ENCODE assay signal across 9 mouse cellular contexts in genomic region chr7:99565325-99565881, GRCm38 (mm10). TPM values are rescaled to one million over a fixed set of nuclear protein-coding genes. Genes with fewer than 3 reads are reported as not detected.
A peak's percentile ranks its signal among the peaks of the same experiment; 100 is the strongest.
DNase-seq lines count a peak whose midpoint lies in the region; ATAC-seq and TF ChIP-seq lines count a peak whose summit lies in the region.
"Had no signal": no experiment of that assay in that cellular context is flagged by ENCODE, and none has a peak within 500 bp of the region (broad histone marks: within the 10 kb centered on the region; RNA-seq: fewer than 3 reads in every experiment).

No protein-coding gene starts in this region.

- no peak overlapping the region for H3K4me3 ChIP-seq in neural tube, embryonic 11.5 days (ENCODE audit: low read depth, low read length)
- H3K4me3 ChIP-seq in forebrain, postnatal 0 days (ENCODE audit: low read depth, low read length), result no peak overlapping the region
- no peak overlapping the region for H3K4me3 ChIP-seq in limb, embryonic 10.5 days
- H3K4me3 ChIP-seq: erythroblast, embryonic 14.5 days; limb, embryonic 15.5 days had no signal

- peaks cover 21% of the 10 kb centered on the region for H3K4me1 ChIP-seq in neural tube, embryonic 11.5 days (ENCODE audit: control insufficient read depth, insufficient read depth, low read length)
- H3K4me1 ChIP-seq in forebrain, postnatal 0 days (ENCODE audit: insufficient read depth), result peaks cover 14% of the 10 kb centered on the region; the same call in 1 of the 2 replicates
- peaks cover 42% of the 10 kb centered on the region for H3K4me1 ChIP-seq in limb, embryonic 10.5 days

- no peaks in the 10 kb centered on the region for H3K27me3 ChIP-seq in neural tube, embryonic 11.5 days (ENCODE audit: control insufficient read depth, insufficient read depth, low read length)
- H3K27me3 ChIP-seq in forebrain, postnatal 0 days (ENCODE audit: insufficient read depth, low read length), result no peaks in the 10 kb centered on the region
- H3K27me3 ChIP-seq in limb, embryonic 10.5 days (ENCODE audit: low read depth, poor library complexity, severe bottlenecking), result no peaks in the 10 kb centered on the region
- H3K27me3 ChIP-seq: limb, embryonic 15.5 days had no signal

- H3K36me3 ChIP-seq in neural tube, embryonic 11.5 days (ENCODE audit: control insufficient read depth, insufficient read depth, low read length), result no peaks in the 10 kb centered on the region
- H3K36me3 ChIP-seq in forebrain, postnatal 0 days (ENCODE audit: insufficient read depth), result no peaks in the 10 kb centered on the region
- H3K36me3 ChIP-seq in limb, embryonic 10.5 days, result no peaks in the 10 kb centered on the region
- H3K36me3 ChIP-seq: limb, embryonic 15.5 days had no signal

- WGBS in neural tube, embryonic 11.5 days, result 52% methylated on average over 8 of the region's 8 CpGs
- WGBS in forebrain, postnatal 0 days, result 33% methylated on average over 8 of the region's 8 CpGs
- 61% methylated on average over 8 of the region's 8 CpGs for WGBS in limb, embryonic 10.5 days

- DNase-seq in neural tube, embryonic 11.5 days (ENCODE audit: low spot score), result no peak
- no peak for DNase-seq in neural tube, embryonic 10.5 days (ENCODE audit: extremely low spot score, low spot score)
- no peak for DNase-seq in forebrain, postnatal 0 days
- no peak for DNase-seq in limb, embryonic 10.5 days (ENCODE audit: low spot score)
- no peak for DNase-seq in ovary, postnatal 36 days (ENCODE audit: low spot score)
- no peak for DNase-seq in T-cell, adult 2 months (ENCODE audit: low spot score)

- 0 out of 2 replicates have a peak overlapping the region, but pooled peaks have one; percentile 60 for H3K27ac ChIP-seq in neural tube, embryonic 11.5 days (ENCODE audit: low read depth, low read length)
- H3K27ac ChIP-seq in forebrain, postnatal 0 days (ENCODE audit: low read depth, low read length), result peak overlapping the region; percentile 29; the same call in 1 of the 2 replicates
- H3K27ac ChIP-seq in limb, embryonic 10.5 days, result peak overlapping the region; percentile 43; the same call in 1 of the 2 replicates
- H3K27ac ChIP-seq: limb, embryonic 15.5 days had no signal

- no peak for ATAC-seq in neural tube, embryonic 11.5 days (ENCODE audit: insufficient read depth, low FRiP score, low TSS enrichment)
- peak; percentile 58; the same call in 1 of the 2 replicates for ATAC-seq in forebrain, postnatal 0 days
- no peak for ATAC-seq in activated CD4-positive, CD25-positive, alpha-beta regulatory T cell, adult 4 months

- H3K9me3 ChIP-seq in neural tube, embryonic 11.5 days (ENCODE audit: control insufficient read depth, low read length), result no peaks in the 10 kb centered on the region; the same call in 1 of the 2 replicates
- no peaks in the 10 kb centered on the region for H3K9me3 ChIP-seq in forebrain, postnatal 0 days (ENCODE audit: low read length)
- H3K9me3 ChIP-seq in limb, embryonic 10.5 days (replicated peaks), result no peaks in the 10 kb centered on the region
- H3K9me3 ChIP-seq: limb, embryonic 15.5 days had no signal

- no peak overlapping the region for H3K4me2 ChIP-seq in neural tube, embryonic 11.5 days (ENCODE audit: low read depth)
- no peak overlapping the region for H3K4me2 ChIP-seq in forebrain, postnatal 0 days (ENCODE audit: low read depth)
- H3K4me2 ChIP-seq: limb, embryonic 15.5 days had no signal

- TF ChIP-seq CTCF in forebrain, postnatal 0 days (IDR thresholded peaks at IDR 0.05; ENCODE audit: low read depth), result no peak

- H3K9ac ChIP-seq in neural tube, embryonic 11.5 days (ENCODE audit: low read length), result peak overlapping the region; percentile 3
- H3K9ac ChIP-seq in forebrain, postnatal 0 days, result no peak overlapping the region
- H3K9ac ChIP-seq: limb, embryonic 15.5 days had no signal

RNA-seq across cellular contexts. Expression of gene Arrb1, which starts 30.1 kb away (rescaled TPM):
- polyA plus RNA-seq in neural tube, embryonic 11.5 days (2014; fragmentation: Nextera tagmentation; extraction: Ambion mirVana), result 5.0 and 5.3 TPM in 2 replicates
- total RNA-seq in forebrain, postnatal 0 days (2014; rRNA removed), result 88.0 and 102 TPM in 2 replicates
- 10.3 and 13.0 TPM in 2 replicates for polyA plus RNA-seq in forebrain, postnatal 0 days (2015; fragmentation: Nextera tagmentation; extraction: Ambion mirVana)
- 8.8 and 10.0 TPM in 2 replicates for polyA plus RNA-seq in limb, embryonic 10.5 days (2016; fragmentation: Nextera tagmentation; extraction: Ambion mirVana)
- polyA plus RNA-seq in activated CD4-positive, CD25-positive, alpha-beta regulatory T cell, adult 4 months (2017; shearing (Covaris generic)), result 10 to 100 TPM in 1 of 2 experiments, 1 to 10 TPM in 1; 8.3 to 12.0 TPM
